Mouse (Mus musculus) megakaryocyte, embryonic 14.5 days (primary cell): ENCODE results near the gene Abhd12b. TPM values are rescaled to one million over a fixed set of nuclear protein-coding genes. Genes with fewer than 3 reads are reported as not detected.
A peak's percentile ranks its signal among the peaks of the same experiment; 100 is the strongest.

Experiments
- H3K27me3 ChIP-seq: replicated peaks from 2 replicates; pipeline ENCODE3; 2012; ENCODE audit warnings: inconsistent platforms
- H3K36me3 ChIP-seq: replicated peaks from 2 replicates; pipeline ENCODE3; 2012; ENCODE audit warnings: low read length, inconsistent platforms, mixed read lengths
- H3K4me1 ChIP-seq: 2 replicates; pipeline ENCODE4 v1.6.1; 2012; ENCODE audit warnings: inconsistent platforms
- H3K4me3 ChIP-seq: replicated peaks from 2 replicates; pipeline ENCODE3; 2012; ENCODE audit warnings: moderate library complexity, mild to moderate bottlenecking, inconsistent platforms
- H3K9me3 ChIP-seq: 2 replicates; pipeline ENCODE4 v1.6.1; 2012; ENCODE audit warnings: inconsistent platforms
- FLI1 ChIP-seq: IDR thresholded peaks from 2 replicates; pipeline ENCODE4 v1.6.1; 2012; ENCODE audit warnings: low read length, inconsistent platforms, mixed read lengths
- GATA1 ChIP-seq: IDR thresholded peaks from 3 replicates; pipeline ENCODE4 v1.6.1; 2012; ENCODE audit warnings: mixed read lengths, low read length, inconsistent platforms, borderline replicate concordance
- polyA plus RNA-seq: library from polyadenylated mRNA; stranded (reverse); fragments of >175 nt; gene quantifications from 2 replicates; pipeline ENCODE4 v1.2.3, GENCODE M21; 2012; ENCODE audit warnings: low replicate concordance; ENCODE audit not compliant: insufficient read depth

Gene Abhd12b
- polyA plus RNA-seq, 1 experiment = not detected

DNA sequence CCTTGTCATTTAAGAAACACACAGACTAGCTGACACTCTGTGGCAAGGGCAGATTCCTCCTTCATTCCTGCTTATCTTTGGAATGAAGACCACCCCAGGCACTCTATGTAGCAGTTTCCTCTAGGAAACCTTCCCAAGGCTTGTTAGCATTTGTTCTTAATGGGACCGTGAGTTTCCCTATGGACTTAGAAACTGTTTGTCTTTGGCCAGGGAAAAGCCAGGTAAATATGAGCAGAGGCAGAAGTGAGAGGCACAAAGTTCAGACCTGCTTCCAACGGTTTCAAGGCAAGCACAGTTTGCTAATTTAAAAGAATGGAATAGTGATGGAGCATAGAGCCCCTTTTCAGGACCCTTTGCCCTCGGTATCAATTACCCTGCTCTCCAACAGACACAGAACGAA is 69.4 kb downstream of the Abhd12b start:
- no peak for TF ChIP-seq GATA1
- TF ChIP-seq FLI1 = no peak
- Histone ChIP-seq H3K36me3 (peaks cover 64% of the 10 kb centered on the region), H3K4me3 (no peak overlapping the region), H3K9me3 (no peaks in the 10 kb centered on the region), H3K27me3 (no peaks in the 10 kb centered on the region), H3K4me1 (peaks cover 68% of the 10 kb centered on the region)

DNA sequence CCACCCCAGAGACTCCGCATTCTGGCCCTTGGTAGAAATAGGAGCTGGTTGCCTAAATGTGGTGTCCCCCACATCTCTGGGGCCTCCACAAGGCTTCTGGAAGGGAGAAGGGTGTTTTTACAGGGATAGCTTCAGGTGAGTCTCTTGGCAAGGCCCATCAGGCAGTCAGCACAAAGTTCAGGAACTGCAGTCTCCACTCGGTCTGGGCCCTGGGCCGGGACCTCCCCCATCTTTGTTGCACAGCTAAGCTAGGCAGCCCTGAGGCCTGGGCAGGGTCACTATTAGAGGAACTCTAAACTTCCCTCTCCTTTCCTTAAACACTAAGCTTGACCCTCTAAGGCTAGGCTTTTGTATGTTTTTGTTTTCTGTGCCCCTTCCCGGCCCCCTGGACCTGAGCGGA is 72.7 kb downstream of the Abhd12b start:
- Histone ChIP-seq H3K36me3 (peaks cover 34% of the 10 kb centered on the region), H3K9me3 (no peaks in the 10 kb centered on the region), H3K4me3 (peak overlapping the region; percentile 100), H3K4me1 (peaks cover 74% of the 10 kb centered on the region), H3K27me3 (no peaks in the 10 kb centered on the region)
- TF ChIP-seq FLI1 (no peak), GATA1 (no peak)

DNA sequence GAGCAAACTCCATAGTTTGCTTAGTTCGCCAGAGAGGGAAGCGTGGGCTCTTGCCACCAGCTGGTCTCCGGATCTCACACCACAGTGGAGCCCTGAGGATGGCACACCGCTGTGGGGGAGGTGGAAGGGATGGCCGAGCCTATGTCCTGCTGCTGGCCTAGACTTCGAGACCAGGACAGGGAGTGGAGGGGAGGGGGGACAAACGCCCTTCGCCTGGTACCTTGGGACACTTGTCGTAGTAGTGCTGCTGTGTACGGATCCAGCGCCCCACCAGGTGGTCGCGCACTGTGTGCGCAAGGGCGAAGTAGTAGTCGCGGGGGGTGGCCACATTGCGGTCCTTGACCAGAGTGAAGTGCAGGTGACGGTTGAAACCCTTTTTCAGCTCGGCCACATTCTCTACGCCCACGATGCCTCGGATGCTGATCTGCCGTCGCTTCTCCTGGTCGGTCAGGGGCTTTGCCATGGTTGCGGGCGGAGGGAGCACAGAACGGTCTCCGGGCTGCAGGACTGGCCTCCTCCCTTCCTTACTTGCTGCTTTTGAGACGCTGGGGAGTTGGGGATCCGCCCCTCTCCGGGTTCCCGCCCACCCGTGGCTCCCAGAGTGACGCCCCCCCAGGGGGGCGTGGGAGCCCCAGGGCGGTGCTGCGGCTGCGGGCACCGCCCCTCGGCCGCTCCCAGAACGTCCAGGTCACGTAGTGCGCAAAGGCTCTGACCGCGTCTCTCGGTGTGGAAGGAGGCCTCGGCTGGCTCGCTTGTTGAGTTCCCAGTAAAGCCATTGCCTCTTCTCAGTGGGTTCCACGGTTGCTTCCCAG is 73.4 kb downstream of the Abhd12b start:
- peaks cover 80% of the 10 kb centered on the region for H3K4me1 ChIP-seq
- peak overlapping the region; percentile 100 for H3K4me3 ChIP-seq
- H3K36me3 ChIP-seq = peaks cover 28% of the 10 kb centered on the region
- no peaks in the 10 kb centered on the region for H3K27me3 ChIP-seq
- TF ChIP-seq GATA1 (no peak), FLI1 (no peak)
- H3K9me3 ChIP-seq = no peaks in the 10 kb centered on the region

DNA sequence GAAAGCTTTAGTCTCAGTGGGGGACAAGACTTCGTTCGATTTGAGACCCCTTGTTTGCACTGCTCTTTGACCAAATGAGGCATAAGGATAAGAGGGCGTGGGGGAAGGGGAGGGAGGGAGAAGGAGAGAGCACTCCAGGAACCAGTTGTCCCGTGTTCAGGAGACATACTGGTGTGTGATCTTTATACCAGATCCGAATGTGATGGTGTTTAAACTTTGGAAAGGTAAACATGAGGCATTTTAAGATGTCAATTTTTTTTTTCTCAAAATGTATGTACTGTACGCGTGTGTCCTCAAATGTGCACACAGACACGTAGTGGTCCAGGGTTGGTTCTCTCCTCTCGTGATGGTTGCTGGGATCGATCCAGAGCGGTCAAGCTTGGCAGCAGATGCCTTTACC is 74.2 kb downstream of the Abhd12b start:
- TF ChIP-seq FLI1 (no peak), GATA1 (no peak)
- Histone ChIP-seq H3K36me3 (peaks cover 19% of the 10 kb centered on the region), H3K4me3 (peak overlapping the region; percentile 100), H3K9me3 (no peaks in the 10 kb centered on the region), H3K4me1 (peaks cover 87% of the 10 kb centered on the region), H3K27me3 (no peaks in the 10 kb centered on the region)

DNA sequence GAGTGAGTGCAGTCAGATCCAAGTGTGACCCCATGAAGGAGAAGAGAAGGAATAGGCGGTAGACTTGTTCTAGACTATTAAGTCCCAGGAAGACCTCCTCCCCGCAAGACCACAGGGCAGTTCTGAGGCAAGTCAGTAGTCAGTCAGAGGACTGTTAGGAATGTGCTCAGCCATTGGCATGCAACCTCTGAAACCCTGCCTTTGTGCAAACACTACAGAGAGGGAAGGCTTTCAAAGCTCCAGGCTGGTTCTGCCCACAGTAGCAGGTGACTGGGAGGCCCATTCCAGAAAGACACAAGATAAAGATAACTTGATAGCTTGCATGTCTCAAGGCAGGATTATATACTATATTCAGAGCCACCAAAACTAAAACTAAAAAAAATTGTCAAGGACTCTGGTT is 77.4 kb downstream of the Abhd12b start, which contains the start of gene Pygl:
Pygl (minus strand) TSS at position 195 of the 400 bp plus-strand sequence.
- no peaks in the 10 kb centered on the region for H3K9me3 ChIP-seq
- H3K27me3 ChIP-seq = no peaks in the 10 kb centered on the region
- TF ChIP-seq GATA1 = no peak
- no peak for TF ChIP-seq FLI1
- H3K36me3 ChIP-seq = peaks cover 3% of the 10 kb centered on the region
- peak within 1 kb of the TSS; percentile 10 for H3K4me3 ChIP-seq
- peaks cover 79% of the 10 kb centered on the region for H3K4me1 ChIP-seq

DNA sequence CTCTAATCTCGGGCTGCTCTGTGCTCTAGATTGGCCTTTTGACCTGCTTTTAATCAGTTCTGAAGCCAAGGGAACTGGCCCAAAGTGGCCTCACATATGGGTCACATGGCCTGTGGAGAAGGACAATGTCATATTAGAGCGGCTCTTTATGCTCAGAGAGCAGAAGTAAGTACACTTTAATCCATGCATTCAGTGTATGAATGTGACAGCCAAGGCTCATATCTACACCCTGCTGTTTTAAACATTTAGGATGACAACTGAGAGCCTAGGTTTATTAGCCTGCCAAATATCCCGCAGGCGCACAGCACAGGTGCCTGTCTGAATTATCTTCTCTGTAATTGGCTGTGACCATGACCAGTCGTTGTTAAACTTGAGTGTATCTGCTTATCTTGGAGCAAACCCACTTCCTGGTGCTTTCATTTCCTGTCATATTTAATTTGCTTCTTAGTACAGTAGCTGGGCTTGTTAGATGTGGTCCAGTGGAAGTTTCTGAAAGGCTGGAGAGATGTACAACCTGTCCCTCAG is 78.1 kb downstream of the Abhd12b start:
- Histone ChIP-seq H3K9me3 (no peaks in the 10 kb centered on the region), H3K4me1 (peaks cover 72% of the 10 kb centered on the region), H3K36me3 (peaks cover 3% of the 10 kb centered on the region), H3K4me3 (peak overlapping the region; percentile 20), H3K27me3 (no peaks in the 10 kb centered on the region)
- TF ChIP-seq GATA1 = peak; percentile 14; the same call in 1 of the 3 replicates
- TF ChIP-seq FLI1 = no peak

Other genes with a start within 250 kb of the Abhd12b start
- 8.6 and 9.6 TPM in 2 replicates for gene Sav1, start 167.1 kb upstream of the Abhd12b start, polyA plus RNA-seq
- gene Nin, start 40.4 kb upstream of the Abhd12b start, polyA plus RNA-seq = 2.2 and 5.0 TPM in 2 replicates
- 1.8 and 35.0 TPM in 2 replicates for gene Pygl, start 77.3 kb downstream of the Abhd12b start, polyA plus RNA-seq
- 0.43 and 1.4 TPM in 2 replicates for gene Trim9, start 193.5 kb downstream of the Abhd12b start, polyA plus RNA-seq